Mouse (Mus musculus): ENCODE results near the gene Gm11116. TPM values are rescaled to one million over a fixed set of nuclear protein-coding genes. Genes with fewer than 3 reads are reported as not detected.

Gm11116 gene
- polyA plus RNA-seq (2021; fragmentation: Nextera tagmentation): not detected in 2 replicates
- long read RNA-seq, experiment 1: 0 reads
- long read RNA-seq, experiment 2: 0 reads

DNA sequence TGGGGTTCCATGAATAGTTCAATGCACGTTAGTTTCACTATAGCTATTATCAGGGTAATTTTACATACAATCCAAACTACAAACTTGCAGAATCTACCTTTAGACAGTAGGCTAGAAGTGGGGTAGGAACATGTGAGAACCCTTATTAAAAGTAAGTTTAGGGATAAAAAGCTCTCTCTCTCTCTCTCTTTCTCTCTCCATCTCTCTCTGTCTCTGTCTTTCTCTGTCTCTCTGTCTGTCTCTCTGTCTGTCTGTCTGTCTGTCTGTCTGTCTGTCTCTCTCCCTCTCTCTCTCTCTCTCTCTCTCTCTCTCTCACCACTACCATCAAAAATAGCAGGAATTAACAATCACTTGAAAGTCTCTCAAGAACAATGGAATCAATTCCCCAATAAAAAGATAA, at the start of gene Gm11116:
Gm11116 (minus strand) TSS at position 101 of the 400 bp plus-strand sequence.

DNA sequence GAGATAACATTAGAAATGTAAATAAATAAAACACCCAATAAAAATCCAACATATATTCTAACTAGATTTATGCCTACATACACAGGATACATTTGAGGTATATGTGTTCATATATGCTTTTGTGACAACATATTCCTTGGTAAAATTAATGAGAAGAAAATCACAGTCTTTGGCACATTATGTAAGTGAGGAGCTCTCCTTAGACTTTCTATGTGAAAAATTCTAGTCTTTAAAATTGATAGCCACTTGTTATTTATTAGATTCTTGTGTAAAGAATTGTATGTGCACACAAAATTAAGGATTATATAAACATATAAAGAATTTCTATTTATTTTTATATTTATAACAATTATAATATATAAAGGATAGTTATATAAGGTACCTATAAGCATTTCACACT, 42.7 kb upstream of the Gm11116 start, which contains the start of gene Gm11115:
Gm11115 (minus strand) TSS at position 101 of the 400 bp plus-strand sequence.

GRCm38 (mm10) chr5:88086256-88086655, 25.1 kb downstream of the Gm11116 start, which contains the start of gene Smr2:
Smr2 (plus strand) TSS chr5:88086556.

Other genes with a start within 250 kb of the Gm11116 start
- not detected in 2 replicates for gene Odam, start 226.5 kb downstream of the Gm11116 start, polyA plus RNA-seq (2021; fragmentation: Nextera tagmentation)
- not detected in 2 replicates for gene Csn3, start 186.0 kb downstream of the Gm11116 start, polyA plus RNA-seq (2021; fragmentation: Nextera tagmentation)
- 0.11 and 0.12 TPM in 2 replicates for gene 2310003L06Rik, start 142.1 kb downstream of the Gm11116 start, polyA plus RNA-seq (2021; fragmentation: Nextera tagmentation)
- not detected in 2 replicates for gene Gm28434, start 142.0 kb downstream of the Gm11116 start, polyA plus RNA-seq (2021; fragmentation: Nextera tagmentation)
- not detected in 2 replicates for gene Cabs1, start 132.1 kb downstream of the Gm11116 start, polyA plus RNA-seq (2021; fragmentation: Nextera tagmentation)
- not detected in 2 replicates for gene Smr3a, start 109.0 kb downstream of the Gm11116 start, polyA plus RNA-seq (2021; fragmentation: Nextera tagmentation)
- not detected in 2 replicates for gene Smr2, start 25.0 kb downstream of the Gm11116 start, polyA plus RNA-seq (2021; fragmentation: Nextera tagmentation)
- gene Gm11115, start 42.6 kb upstream of the Gm11116 start, polyA plus RNA-seq (2021; fragmentation: Nextera tagmentation): not detected in 2 replicates
- gene Gm7714, start 157.4 kb upstream of the Gm11116 start, polyA plus RNA-seq (2021; fragmentation: Nextera tagmentation): not detected in 2 replicates
- not detected in 2 replicates for gene Prol1, start 205.8 kb upstream of the Gm11116 start, polyA plus RNA-seq (2021; fragmentation: Nextera tagmentation)